Mouse (Mus musculus) intestine, embryonic 15.5 days (tissue): ENCODE results near the gene Phc2. TPM values are rescaled to one million over a fixed set of nuclear protein-coding genes. Genes with fewer than 3 reads are reported as not detected.
"Not testable (repeated sequence)": the region's sequence is repeated elsewhere in the genome, so short reads cannot be mapped to it uniquely, and the experiment has no call there.

ENCODE experiments used
- ATAC-seq: fragments of 200-750 bp; cut with Nextera tagmentation; 2 replicates; pipeline ENCODE4 v1.8.0; 2017; ENCODE audit warnings: moderate TSS enrichment, moderate library complexity
- H3K27ac ChIP-seq: fragments of 300-500 bp; sonication (generic); 2 replicates; pipeline ENCODE4 v1.5.1; 2015; ENCODE audit warnings: mild to moderate bottlenecking, inconsistent platforms
- H3K27me3 ChIP-seq: fragments of 300-500 bp; sonication (generic); replicated peaks from 2 replicates; pipeline ENCODE4 v1.6.1; 2015; ENCODE audit warnings: inconsistent platforms
- H3K36me3 ChIP-seq: fragments of 300-500 bp; sonication (generic); 2 replicates; pipeline ENCODE4 v1.6.1; 2015; ENCODE audit warnings: inconsistent platforms
- H3K4me1 ChIP-seq: fragments of 300-500 bp; sonication (generic); replicated peaks from 2 replicates; pipeline ENCODE4 v1.6.1; 2015; ENCODE audit warnings: inconsistent platforms
- H3K4me2 ChIP-seq: fragments of 300-500 bp; sonication (generic); replicated peaks from 2 replicates; pipeline ENCODE4 v1.6.1; 2015; ENCODE audit warnings: mild to moderate bottlenecking, inconsistent platforms
- H3K4me3 ChIP-seq: fragments of 300-500 bp; sonication (generic); replicated peaks from 2 replicates; pipeline ENCODE4 v1.5.1; 2015; ENCODE audit warnings: inconsistent platforms
- H3K9ac ChIP-seq: fragments of 300-500 bp; sonication (generic); 2 replicates; pipeline ENCODE4 v1.6.1; 2015; ENCODE audit warnings: inconsistent platforms
- H3K9me3 ChIP-seq: fragments of 300-500 bp; sonication (generic); 2 replicates; pipeline ENCODE4 v1.6.1; 2016; ENCODE audit warnings: inconsistent platforms
- WGBS: fragments of 180-500 bp; shearing (Covaris S2); methylation state at CpG from one replicate; pipeline ENCODE4 v1.1.7; 2015; 5-methylcytosine and 5-hydroxymethylcytosine counted together
- polyA plus RNA-seq: library from polyadenylated mRNA; unstranded; fragments of >200 nt; fragmentation: Nextera tagmentation; extraction: Ambion mirVana; gene quantifications from 2 replicates; pipeline ENCODE4 v1.2.1, GENCODE M21; 2015

Gene Phc2
- polyA plus RNA-seq = 39.2 and 42.3 TPM in 2 replicates

DNA sequence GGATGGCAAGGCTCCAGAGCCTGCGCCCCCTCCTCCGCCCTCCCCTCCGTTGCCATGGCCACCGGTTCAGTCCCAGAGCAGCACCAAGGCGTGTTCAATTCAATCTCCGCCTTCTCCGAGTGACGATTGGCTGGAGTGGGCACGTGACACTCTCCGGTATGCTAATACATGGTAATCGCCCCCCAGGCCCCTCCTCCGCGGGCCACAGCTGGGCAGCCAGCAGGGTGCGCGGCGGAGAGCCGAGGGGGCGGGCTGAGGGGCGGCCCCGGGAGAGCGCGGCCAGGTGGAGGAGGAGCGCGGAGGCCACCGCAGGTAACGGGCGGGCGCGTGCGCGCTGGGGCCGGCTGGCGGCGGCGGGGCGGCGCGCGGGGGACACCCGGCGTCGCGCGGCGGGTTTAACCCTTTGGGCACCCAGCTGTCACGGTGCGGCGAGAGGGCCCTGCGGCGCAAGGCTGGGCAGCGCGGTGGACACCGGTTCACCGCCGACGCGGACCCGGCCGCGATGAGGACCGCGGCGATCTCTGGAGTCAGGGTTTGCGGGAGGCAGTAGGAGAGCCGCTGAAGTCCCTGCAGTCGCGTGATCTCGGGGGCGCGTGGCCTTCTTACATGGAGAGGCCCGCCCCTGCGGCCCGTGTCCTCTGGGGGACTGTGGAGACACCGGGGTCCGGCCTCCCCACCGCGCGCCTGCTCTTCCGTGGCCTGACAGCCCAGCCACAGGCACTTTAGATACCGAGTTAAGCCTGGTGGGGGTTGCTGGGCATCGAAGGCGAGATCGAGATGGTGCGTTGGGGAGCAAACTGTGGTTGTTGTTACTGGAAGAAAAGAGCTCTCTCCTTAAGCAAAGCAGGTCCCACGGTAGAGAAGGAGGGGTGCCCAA is at the start of gene Phc2:
Gene Phc2 (plus strand): TSS at position 198 of the 877 bp plus-strand sequence.
- Histone ChIP-seq H3K4me3 (peak within 1 kb of the TSS; percentile 74), H3K9me3 (no peaks in the 10 kb centered on the region), H3K36me3 (no peaks in the 10 kb centered on the region), H3K4me2 (peak within 1 kb of the TSS; percentile 97), H3K27me3 (no peaks in the 10 kb centered on the region), H3K27ac (peak within 1 kb of the TSS; percentile 52), H3K4me1 (peaks cover 13% of the 10 kb centered on the region), H3K9ac (peak within 1 kb of the TSS; percentile 81)
- under 1% methylated on average over 69 of the region's 85 CpGs for WGBS
- peak; percentile 99 for ATAC-seq

- peaks cover 5% of the 10 kb centered on the region for H3K4me1 ChIP-seq
- WGBS = 94% methylated on average over 7 of the region's 7 CpGs
- H3K27ac ChIP-seq = no peak overlapping the region
- no peaks in the 10 kb centered on the region for H3K9me3 ChIP-seq
- H3K27me3 ChIP-seq = no peaks in the 10 kb centered on the region
- H3K4me2 ChIP-seq = no peak overlapping the region
- peaks cover 7% of the 10 kb centered on the region; the same call in 1 of the 2 replicates for H3K36me3 ChIP-seq
- no peak overlapping the region for H3K9ac ChIP-seq
- no peak for ATAC-seq
- no peak overlapping the region for H3K4me3 ChIP-seq
Measured at GRCm38 (mm10) chr4:128606586-128606985, 47.9 kb upstream of the Phc2 start.

- ATAC-seq = no peak
- no peaks in the 10 kb centered on the region for H3K27me3 ChIP-seq
- no peak overlapping the region for H3K27ac ChIP-seq
- H3K9ac ChIP-seq = no peak overlapping the region
- no peak overlapping the region for H3K4me3 ChIP-seq
- peaks cover 7% of the 10 kb centered on the region; the same call in 1 of the 2 replicates for H3K36me3 ChIP-seq
- no peaks in the 10 kb centered on the region for H3K9me3 ChIP-seq
- H3K4me1 ChIP-seq = peaks cover 5% of the 10 kb centered on the region
- H3K4me2 ChIP-seq = no peak overlapping the region
- WGBS = 80% methylated on average over 11 of the region's 11 CpGs
Measured at GRCm38 (mm10) chr4:128607661-128608060, 46.8 kb upstream of the Phc2 start.

DNA sequence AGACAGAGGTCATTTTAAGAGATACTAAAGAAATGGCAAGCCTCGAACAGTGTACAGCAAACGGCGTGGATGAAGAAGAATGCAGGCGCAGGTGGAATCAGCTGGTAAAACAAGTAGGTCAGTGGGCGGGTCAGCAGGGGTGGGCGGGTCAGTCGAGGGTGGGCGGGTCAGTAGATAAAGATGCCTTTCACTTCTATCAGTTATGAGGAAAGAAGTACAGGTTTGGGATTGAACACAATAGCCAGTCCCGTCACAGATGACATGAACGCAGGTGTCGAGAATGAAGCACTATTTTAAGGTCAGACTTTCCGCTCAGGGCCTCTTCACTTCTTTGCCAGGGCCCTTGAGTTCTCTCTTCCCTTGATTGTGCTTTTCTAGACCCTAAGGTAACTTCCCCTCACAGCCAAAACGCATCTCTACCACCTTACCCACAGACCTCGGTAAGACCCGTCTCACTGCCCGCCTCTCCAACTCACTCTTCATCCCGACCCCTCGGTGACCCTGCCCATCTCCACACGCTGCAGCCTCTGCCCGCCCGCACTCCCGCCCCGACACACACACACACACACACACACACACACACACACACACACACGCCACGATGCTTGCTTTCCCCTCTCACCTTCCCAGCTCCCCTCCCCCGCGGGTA is 45.1 kb upstream of the Phc2 start:
- ATAC-seq = peak; percentile 62
- H3K27ac ChIP-seq = no peak overlapping the region
- peak overlapping the region; percentile 40 for H3K9ac ChIP-seq
- H3K4me1 ChIP-seq = peaks cover 5% of the 10 kb centered on the region
- H3K4me2 ChIP-seq = peak overlapping the region; percentile 80
- peak overlapping the region; percentile 66 for H3K4me3 ChIP-seq
- 0 out of 2 replicates have a peak, but pooled peaks cover 2% of the 10 kb centered on the region for H3K36me3 ChIP-seq
- H3K27me3 ChIP-seq = no peaks in the 10 kb centered on the region
- 4% methylated on average over 26 of the region's 27 CpGs for WGBS
- no peaks in the 10 kb centered on the region for H3K9me3 ChIP-seq

DNA sequence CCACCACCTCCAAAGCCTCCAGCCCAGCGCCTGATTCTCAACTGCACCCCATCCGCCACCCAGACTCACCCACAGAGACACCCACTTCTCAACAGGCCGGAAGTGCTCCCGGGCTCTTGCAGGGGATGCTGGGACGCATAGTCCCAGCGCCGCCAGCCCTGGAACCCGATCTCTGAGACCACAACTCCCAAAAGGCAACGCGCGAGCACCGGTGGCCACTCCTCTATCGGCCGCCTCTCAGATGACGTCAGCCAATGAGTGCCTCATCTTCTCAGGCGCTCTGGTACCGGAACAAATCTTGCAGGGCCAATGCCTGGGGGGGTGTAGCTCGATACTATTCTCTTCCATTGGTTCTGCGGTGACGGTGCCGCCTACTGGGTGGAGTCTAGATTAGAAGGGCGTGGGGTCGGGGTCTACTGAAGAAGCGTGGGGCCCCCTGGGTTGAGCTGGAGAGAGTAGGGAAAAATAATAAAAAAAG is 44.5 kb upstream of the Phc2 start, which contains the start of gene Zscan20:
Gene Zscan20 (minus strand): TSS at position 174 of the 478 bp plus-strand sequence.
- Histone ChIP-seq H3K4me3 (peak within 1 kb of the TSS; percentile 66), H3K9me3 (no peaks in the 10 kb centered on the region), H3K9ac (peak within 1 kb of the TSS; percentile 40), H3K4me2 (peak within 1 kb of the TSS; percentile 80), H3K4me1 (peaks cover 5% of the 10 kb centered on the region), H3K27ac (no peak within 1 kb of the TSS; the same call in 1 of the 2 replicates), H3K36me3 (0 out of 2 replicates have a peak, but pooled peaks cover 2% of the 10 kb centered on the region), H3K27me3 (no peaks in the 10 kb centered on the region)
- WGBS = under 1% methylated on average over 24 of the region's 24 CpGs
- ATAC-seq = peak; percentile 98

- WGBS = 14% methylated on average over 10 of the region's 10 CpGs
- no peaks in the 10 kb centered on the region for H3K9me3 ChIP-seq
- 0 out of 2 replicates have a peak, but pooled peaks cover 2% of the 10 kb centered on the region for H3K36me3 ChIP-seq
- peaks cover 5% of the 10 kb centered on the region for H3K4me1 ChIP-seq
- H3K4me3 ChIP-seq = no peak overlapping the region
- H3K27ac ChIP-seq = no peak overlapping the region
- no peak overlapping the region; the same call in 1 of the 2 replicates for H3K9ac ChIP-seq
- ATAC-seq = no peak
- no peaks in the 10 kb centered on the region for H3K27me3 ChIP-seq
- peak overlapping the region; percentile 80 for H3K4me2 ChIP-seq
Measured at GRCm38 (mm10) chr4:128610706-128611105, 43.8 kb upstream of the Phc2 start.

GRCm38 (mm10) chr4:128611726-128612125 is 42.8 kb upstream of the Phc2 start:
- not testable (repeated sequence) for H3K9me3 ChIP-seq, H3K4me3 ChIP-seq, ATAC-seq, H3K4me1 ChIP-seq, H3K9ac ChIP-seq, H3K4me2 ChIP-seq, H3K36me3 ChIP-seq, H3K27ac ChIP-seq, H3K27me3 ChIP-seq
- WGBS = 73% methylated on average over 3 of the region's 3 CpGs

DNA sequence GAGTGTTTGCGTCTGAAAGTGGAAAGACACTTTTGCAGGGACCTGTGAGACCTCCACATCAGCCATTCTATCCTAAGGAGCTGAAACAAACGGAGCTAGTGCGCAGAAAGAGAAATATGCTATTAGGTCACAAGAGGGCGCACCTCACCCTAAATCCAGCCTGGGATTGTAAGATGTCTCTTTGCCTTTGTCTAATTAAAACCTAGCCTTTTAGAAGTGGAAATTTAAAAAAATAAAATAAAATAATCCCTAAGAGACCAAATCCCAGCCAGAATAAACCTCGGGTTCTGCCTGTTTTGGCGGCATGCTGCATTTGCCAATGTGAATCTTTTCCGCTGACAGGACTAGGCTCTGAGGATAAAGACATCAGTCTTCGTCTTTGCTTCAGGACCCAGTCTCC is 41.2 kb upstream of the Phc2 start:
- ATAC-seq = no peak
- no peaks in the 10 kb centered on the region for H3K9me3 ChIP-seq
- H3K36me3 ChIP-seq = 0 out of 2 replicates have a peak, but pooled peaks cover under 1% of the 10 kb centered on the region
- H3K4me3 ChIP-seq = no peak overlapping the region
- no peak overlapping the region for H3K4me2 ChIP-seq
- H3K27me3 ChIP-seq = no peaks in the 10 kb centered on the region
- H3K27ac ChIP-seq = no peak overlapping the region
- 22% methylated on average over 8 of the region's 8 CpGs for WGBS
- no peak overlapping the region for H3K9ac ChIP-seq
- H3K4me1 ChIP-seq = peaks cover 11% of the 10 kb centered on the region

GRCm38 (mm10) chr4:128615761-128616160 is 38.7 kb upstream of the Phc2 start:
- no peaks in the 10 kb centered on the region for H3K9me3 ChIP-seq
- no peak overlapping the region for H3K4me2 ChIP-seq
- no peak for ATAC-seq
- 90% methylated on average over 14 of the region's 14 CpGs for WGBS
- no peak overlapping the region for H3K4me3 ChIP-seq
- H3K9ac ChIP-seq = no peak overlapping the region
- H3K4me1 ChIP-seq = peaks cover 11% of the 10 kb centered on the region
- no peaks in the 10 kb centered on the region for H3K36me3 ChIP-seq
- no peaks in the 10 kb centered on the region for H3K27me3 ChIP-seq
- H3K27ac ChIP-seq = no peak overlapping the region

- Histone ChIP-seq H3K27me3 (no peaks in the 10 kb centered on the region), H3K4me3 (no peak overlapping the region), H3K4me1 (peaks cover 10% of the 10 kb centered on the region), H3K36me3 (no peaks in the 10 kb centered on the region), H3K4me2 (no peak overlapping the region), H3K9me3 (no peaks in the 10 kb centered on the region), H3K9ac (no peak overlapping the region), H3K27ac (no peak overlapping the region)
- no peak for ATAC-seq
- WGBS = 70% methylated on average over 17 of the region's 17 CpGs
Measured at GRCm38 (mm10) chr4:128617363-128618120, 37.0 kb upstream of the Phc2 start.

- peak within 1 kb of the TSS; percentile 48; the same call in 1 of the 2 replicates for H3K27ac ChIP-seq
- no peaks in the 10 kb centered on the region for H3K9me3 ChIP-seq
- no peak within 1 kb of the TSS for H3K4me3 ChIP-seq
- H3K36me3 ChIP-seq = no peaks in the 10 kb centered on the region
- H3K4me1 ChIP-seq = peaks cover 10% of the 10 kb centered on the region
- H3K27me3 ChIP-seq = no peaks in the 10 kb centered on the region
- H3K4me2 ChIP-seq = peak within 1 kb of the TSS; percentile 11; the same call in 1 of the 2 replicates
- WGBS = 44% methylated on average over 15 of the region's 15 CpGs
- H3K9ac ChIP-seq = no peak within 1 kb of the TSS
- ATAC-seq = 0 out of 2 replicates have a peak, but pooled peaks have one; percentile 18
Measured at GRCm38 (mm10) chr4:128618246-128618911, 36.1 kb upstream of the Phc2 start, which contains the start of gene Tlr12. Tlr12 (minus strand) TSS chr4:128618619.
